Mouse (Mus musculus) granulocyte monocyte progenitor cell, adult 5-6 weeks (primary cell): ENCODE measurements around the gene Prr12. TPM values are rescaled to one million over a fixed set of nuclear protein-coding genes. Genes with fewer than 3 reads are reported as not detected.

Experiments
- ATAC-seq: replicated peaks from 2 replicates; pipeline ENCODE4 v1.8.0; 2016; ENCODE audit warnings: mild to moderate bottlenecking, moderate TSS enrichment, inconsistent platforms; ENCODE audit not compliant: poor library complexity, severe bottlenecking
- total RNA-seq, 2 experiments: library from RNA; stranded (forward) in 1 of 2; stranded (reverse) in 1 of 2; fragments of 200-712, 200-1000 nt in 1 of 2; fragments of >200 nt in 1 of 2; fragmentation: Nextera tagmentation in 1 of 2; gene quantifications; 2 replicates each; pipeline ENCODE4 v1.2.3; 2014 to 2017

Prr12 gene
- total RNA-seq, 2 experiments from 2014 or later, result 4.1 to 21.1 TPM

- no peak for ATAC-seq
These were observed 25.8 kb upstream of the Prr12 start for GRCm38 (mm10) chr7:45078513-45078912.

DNA sequence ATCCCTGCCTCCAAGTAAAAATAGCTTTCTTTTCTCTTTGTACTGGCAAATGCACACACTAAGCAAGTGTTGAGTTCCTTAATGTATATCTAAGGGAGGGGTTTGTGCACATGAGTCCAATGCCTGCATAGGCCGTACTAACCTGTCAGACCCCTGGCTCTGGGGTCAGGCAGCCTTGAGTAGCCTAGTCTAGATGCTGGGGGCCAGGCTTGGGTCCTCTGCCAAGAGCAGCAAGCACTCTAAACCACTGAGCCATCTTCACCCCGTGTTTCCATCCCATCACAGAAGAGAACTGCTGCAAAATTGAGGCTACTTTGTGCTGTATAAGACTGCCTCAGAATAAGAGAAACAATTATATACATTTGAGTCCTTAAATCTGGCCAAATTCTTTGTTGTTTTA, 25.1 kb upstream of the Prr12 start:
- ATAC-seq, result no peak

- ATAC-seq, result no peak
These were observed 24.6 kb upstream of the Prr12 start for GRCm38 (mm10) chr7:45077322-45077721.

GRCm38 (mm10) chr7:45076501-45076900, 23.8 kb upstream of the Prr12 start:
- no peak for ATAC-seq

DNA sequence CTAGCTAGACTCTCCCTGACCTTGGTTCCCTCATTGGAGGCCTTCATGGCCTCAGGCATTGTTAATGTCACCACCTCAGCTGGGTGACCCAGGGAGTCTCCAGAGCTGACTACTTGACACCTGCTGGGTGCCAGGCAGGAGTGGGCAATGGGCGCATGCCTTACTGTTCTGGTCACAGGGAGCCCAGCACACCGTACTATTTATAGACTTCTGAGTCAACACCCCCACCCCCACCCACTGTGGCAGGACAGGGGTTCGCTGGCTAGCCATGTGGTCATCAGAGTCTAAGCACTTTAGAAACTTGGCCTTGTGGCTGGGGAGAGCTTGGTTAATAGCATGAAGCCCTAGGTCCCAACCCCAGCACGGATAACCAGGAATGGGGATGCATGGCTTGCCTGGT, 22.7 kb upstream of the Prr12 start:
- ATAC-seq, result no peak

DNA sequence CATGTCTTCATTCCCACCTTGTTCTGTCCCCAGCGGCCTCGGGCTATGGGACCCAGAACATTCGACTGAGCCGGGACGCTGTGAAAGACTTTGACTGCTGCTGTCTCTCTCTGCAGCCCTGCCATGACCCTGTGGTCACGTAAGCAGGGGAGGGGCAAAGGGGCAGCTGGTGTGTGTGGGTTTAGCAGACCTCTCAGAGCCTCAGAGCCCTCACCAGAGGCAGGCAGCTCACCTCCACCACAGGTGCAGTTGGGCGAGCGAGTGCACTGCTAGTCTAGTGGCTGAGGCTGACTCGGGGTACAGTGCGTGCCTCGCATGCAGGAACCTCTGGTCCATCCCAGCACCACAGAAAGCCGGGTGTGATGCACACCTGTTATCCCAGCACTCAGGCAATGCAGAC, 21.3 kb upstream of the Prr12 start:
- ATAC-seq, result no peak

- ATAC-seq, result no peak
These were observed 20.6 kb upstream of the Prr12 start for GRCm38 (mm10) chr7:45073171-45073707.

- no peak for ATAC-seq
These were observed 19.5 kb upstream of the Prr12 start for GRCm38 (mm10) chr7:45072230-45072629.

- no peak for ATAC-seq
These were observed 17.0 kb upstream of the Prr12 start for GRCm38 (mm10) chr7:45069671-45070070.

DNA sequence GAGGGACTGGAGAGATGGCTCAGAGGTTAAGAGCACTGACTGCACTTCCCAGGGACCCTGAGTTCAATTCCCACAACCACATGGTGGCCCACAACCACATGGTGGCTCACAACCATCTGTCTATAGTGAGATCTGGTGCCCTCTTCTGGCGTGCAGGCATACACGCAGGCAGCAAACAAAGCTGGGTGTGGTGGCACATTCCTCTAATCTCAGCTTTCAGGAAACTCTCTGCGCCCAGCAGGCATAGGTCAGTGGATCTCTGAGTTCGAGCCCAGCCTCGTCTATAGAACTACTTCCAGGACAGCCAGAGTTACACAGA, 15.3 kb upstream of the Prr12 start:
- peak; percentile 80 for ATAC-seq

- no peak for ATAC-seq
These were observed 14.7 kb upstream of the Prr12 start for GRCm38 (mm10) chr7:45067190-45067999.

DNA sequence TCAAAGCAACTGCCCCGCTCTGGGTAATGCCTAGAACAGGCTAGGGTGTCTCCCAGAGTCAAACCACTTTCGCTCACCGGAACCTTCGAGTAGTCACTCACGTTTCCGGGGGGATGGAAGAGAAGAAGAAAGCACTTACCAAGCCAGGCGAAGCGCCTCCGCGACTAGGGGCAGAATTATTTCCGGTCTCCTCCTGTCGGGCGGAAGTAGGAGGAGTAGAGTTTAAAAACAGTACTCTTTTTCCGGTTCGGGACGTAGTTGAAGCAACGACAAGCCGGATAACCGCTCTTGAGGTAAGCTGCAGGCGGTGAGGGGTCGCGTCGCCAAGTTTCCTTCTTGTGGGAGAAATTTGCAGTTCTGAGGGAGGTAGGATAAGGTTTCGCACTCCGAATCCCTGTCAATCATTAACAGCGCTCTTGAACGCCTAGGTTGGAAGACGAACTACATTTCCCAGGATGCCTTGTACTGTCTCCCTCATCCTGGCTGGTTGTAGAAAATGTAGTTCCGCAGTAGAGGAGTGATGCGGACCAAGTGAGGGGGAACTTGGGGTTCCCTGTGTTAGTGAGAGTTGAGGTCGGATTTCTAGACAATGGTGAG, 9.7 kb upstream of the Prr12 start, which contains the start of the genes Nosip and Prrg2:
Nosip (plus strand) TSS at position 191 of the 597 bp plus-strand sequence.
Prrg2 (minus strand) TSS at position 439 of the 597 bp plus-strand sequence.
- peak; percentile 95 for ATAC-seq

- ATAC-seq, result no peak
These were observed 8.9 kb upstream of the Prr12 start for GRCm38 (mm10) chr7:45061532-45062075.

GRCm38 (mm10) chr7:45060632-45061122, 8.0 kb upstream of the Prr12 start:
- no peak for ATAC-seq

DNA sequence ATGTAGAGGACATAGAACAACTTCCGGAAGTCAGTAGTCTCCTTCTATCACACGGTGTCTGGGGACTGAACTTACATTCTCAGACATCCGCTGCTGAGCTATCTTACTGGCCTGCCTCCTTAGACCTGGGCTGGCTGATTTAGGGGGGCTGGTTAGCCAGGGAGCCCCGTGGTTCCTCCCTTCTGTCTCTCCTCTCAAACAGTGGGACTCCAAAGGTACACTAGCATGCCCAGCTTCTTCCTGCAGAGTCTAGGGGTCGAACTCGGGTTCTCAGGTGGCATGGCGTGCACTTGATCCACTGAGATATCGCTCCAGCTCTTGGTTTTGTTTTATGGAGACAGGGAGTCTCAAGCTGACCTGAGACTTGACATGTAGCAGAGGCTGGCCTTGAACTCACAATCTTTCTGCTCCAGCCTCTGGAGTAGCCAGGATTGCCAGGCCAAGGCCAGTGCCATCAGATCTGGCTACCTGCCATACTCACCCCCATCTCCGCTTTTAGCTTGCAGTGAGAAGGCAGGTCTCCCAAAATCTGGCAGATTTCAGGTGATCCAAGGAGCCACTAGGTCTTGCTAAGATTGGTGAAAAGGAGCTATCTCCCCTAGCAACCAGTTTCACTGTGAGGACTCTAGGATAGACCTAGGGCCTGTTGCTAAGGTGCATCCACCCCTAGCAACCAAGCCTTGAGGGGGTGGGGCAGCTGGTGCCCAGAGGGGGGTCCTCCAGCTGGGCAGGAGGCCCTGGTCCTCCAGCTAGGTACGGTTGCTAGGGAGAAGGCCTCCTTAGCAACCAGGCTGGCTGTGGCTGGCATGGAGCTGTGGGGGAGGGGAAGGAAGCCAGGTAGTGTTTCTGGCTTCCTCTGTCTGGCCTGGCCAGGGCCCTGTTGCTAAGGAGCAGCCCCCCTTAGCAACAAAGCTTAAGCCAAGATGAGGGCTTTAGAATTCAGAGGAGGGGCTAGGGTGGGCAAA, 6.2 kb upstream of the Prr12 start:
- ATAC-seq, result no peak

GRCm38 (mm10) chr7:45056972-45057348, 4.3 kb upstream of the Prr12 start:
- ATAC-seq, result no peak

DNA sequence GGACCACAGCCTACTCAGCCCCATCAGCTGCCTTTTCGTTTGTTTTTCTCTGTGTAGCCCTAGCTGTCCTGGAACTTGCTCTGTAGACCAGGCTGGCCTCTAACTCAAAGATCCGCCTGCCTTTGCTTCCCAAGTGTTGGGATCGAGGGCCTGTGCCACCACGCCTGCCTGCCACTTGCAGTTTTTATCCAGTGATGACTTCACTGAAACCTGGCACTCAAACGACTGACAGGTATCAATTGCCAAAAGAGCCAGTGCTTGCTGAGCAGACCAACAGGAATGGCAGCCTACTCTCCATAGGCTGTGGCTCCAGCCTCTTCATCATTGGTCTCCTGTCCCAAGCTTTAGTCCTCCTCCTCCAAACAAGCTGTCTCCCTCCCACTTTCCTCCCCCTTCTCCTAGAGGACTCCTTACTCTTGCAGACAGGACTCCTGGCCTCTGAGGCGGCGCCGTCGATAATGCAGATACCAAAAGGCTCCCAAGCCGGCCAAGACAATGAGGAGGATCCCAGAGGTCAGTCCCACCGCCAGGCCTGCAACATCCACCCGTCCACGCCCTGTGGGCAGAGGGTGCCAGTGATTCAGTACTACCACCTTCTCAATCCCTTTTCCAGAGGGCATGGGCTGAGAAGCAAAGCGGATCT, 3.8 kb upstream of the Prr12 start:
- ATAC-seq, result no peak

- ATAC-seq, result peak; percentile 83
These were observed 1.3 kb upstream of the Prr12 start for GRCm38 (mm10) chr7:45053931-45054510.
